Mouse (Mus musculus): ENCODE measurements around the gene Ecd. TPM values are rescaled to one million over a fixed set of nuclear protein-coding genes. Genes with fewer than 3 reads are reported as not detected.
A peak's percentile ranks its signal among the peaks of the same experiment; 100 is the strongest.

Gene Ecd
- polyA plus RNA-seq, 1 experiment = 28.6 TPM

- no peak overlapping the region for H3K4me3 ChIP-seq (ENCODE audit: insufficient read depth, poor library complexity, severe bottlenecking)
- H3K79me3 ChIP-seq (ENCODE audit: low read depth) = no peaks in the 10 kb centered on the region
- no peaks in the 10 kb centered on the region for H3K27me3 ChIP-seq (ENCODE audit: control insufficient read depth, insufficient read depth, insufficient read length)
- H3K79me2 ChIP-seq (ENCODE audit: control insufficient read depth, insufficient read depth) = no peaks in the 10 kb centered on the region
- peaks cover 43% of the 10 kb centered on the region for H3K36me3 ChIP-seq (ENCODE audit: control insufficient read depth, insufficient read depth)
- H3ac ChIP-seq (ENCODE audit: control insufficient read depth, insufficient read length, low read depth) = no peak overlapping the region
- TF ChIP-seq MAX (IDR thresholded peaks at IDR 0.05) (no peak), MYOD1 (IDR thresholded peaks at IDR 0.05; ENCODE audit: control insufficient read depth, insufficient read length, low read depth) (no peak), CTCF (IDR thresholded peaks at IDR 0.05; ENCODE audit: control insufficient read depth, insufficient read depth, insufficient read length) (no peak), FOSL1 (IDR thresholded peaks at IDR 0.05; ENCODE audit: insufficient read depth, low read length, poor library complexity, severe bottlenecking) (no peak), MYOG (IDR thresholded peaks at IDR 0.05; ENCODE audit: control insufficient read depth, extremely low read depth, insufficient read length) (no peak), USF1 (IDR thresholded peaks at IDR 0.05; ENCODE audit: low read depth) (no peak), CEBPB (IDR thresholded peaks at IDR 0.05; ENCODE audit: low read depth) (no peak)
Measured at GRCm38 (mm10) chr14:20371854-20372253, 23.9 kb upstream of the Ecd start.

GRCm38 (mm10) chr14:20370798-20371197 lies 22.9 kb upstream of the Ecd start:
- Histone ChIP-seq H3K79me2 (ENCODE audit: control insufficient read depth, insufficient read depth) (no peaks in the 10 kb centered on the region), H3K36me3 (ENCODE audit: control insufficient read depth, insufficient read depth) (peaks cover 39% of the 10 kb centered on the region), H3K79me3 (ENCODE audit: low read depth) (no peaks in the 10 kb centered on the region), H3K27me3 (ENCODE audit: control insufficient read depth, insufficient read depth, insufficient read length) (no peaks in the 10 kb centered on the region), H3K4me3 (ENCODE audit: insufficient read depth, poor library complexity, severe bottlenecking) (no peak overlapping the region), H3ac (ENCODE audit: control insufficient read depth, insufficient read length, low read depth) (no peak overlapping the region)
- no peak for TF ChIP-seq CTCF (IDR thresholded peaks at IDR 0.05; ENCODE audit: control insufficient read depth, insufficient read depth, insufficient read length)
- TF ChIP-seq MYOG (IDR thresholded peaks at IDR 0.05; ENCODE audit: control insufficient read depth, extremely low read depth, insufficient read length) = no peak
- TF ChIP-seq FOSL1 (IDR thresholded peaks at IDR 0.05; ENCODE audit: insufficient read depth, low read length, poor library complexity, severe bottlenecking) = no peak
- TF ChIP-seq CEBPB (IDR thresholded peaks at IDR 0.05; ENCODE audit: low read depth) = no peak
- no peak for TF ChIP-seq MYOD1 (IDR thresholded peaks at IDR 0.05; ENCODE audit: control insufficient read depth, insufficient read length, low read depth)
- no peak for TF ChIP-seq USF1 (IDR thresholded peaks at IDR 0.05; ENCODE audit: low read depth)
- TF ChIP-seq MAX (IDR thresholded peaks at IDR 0.05) = no peak

DNA sequence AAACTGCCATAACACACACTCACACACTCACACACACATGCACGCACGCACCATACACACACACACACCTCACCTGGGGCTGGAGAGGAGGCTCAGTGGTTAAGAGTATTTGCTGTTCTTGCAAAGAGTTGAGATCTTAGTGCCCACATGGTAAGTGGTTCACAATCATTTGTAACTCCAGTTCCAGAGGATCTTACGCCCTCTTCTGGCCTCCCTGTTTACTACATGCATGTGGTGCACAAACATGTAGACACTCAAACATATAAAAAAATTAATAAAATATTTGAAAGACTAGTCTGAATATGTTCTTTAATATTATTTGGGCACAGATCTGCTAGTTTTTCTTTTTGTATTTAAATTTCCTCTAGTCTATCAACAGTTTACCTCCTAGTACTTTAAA lies 20.4 kb upstream of the Ecd start:
- H3ac ChIP-seq (ENCODE audit: control insufficient read depth, insufficient read length, low read depth) = no peak overlapping the region
- H3K27me3 ChIP-seq (ENCODE audit: control insufficient read depth, insufficient read depth, insufficient read length) = no peaks in the 10 kb centered on the region
- H3K79me2 ChIP-seq (ENCODE audit: control insufficient read depth, insufficient read depth) = no peaks in the 10 kb centered on the region
- H3K4me3 ChIP-seq (ENCODE audit: insufficient read depth, poor library complexity, severe bottlenecking) = no peak overlapping the region
- TF ChIP-seq FOSL1 (IDR thresholded peaks at IDR 0.05; ENCODE audit: insufficient read depth, low read length, poor library complexity, severe bottlenecking) (no peak), USF1 (IDR thresholded peaks at IDR 0.05; ENCODE audit: low read depth) (no peak), MYOG (IDR thresholded peaks at IDR 0.05; ENCODE audit: control insufficient read depth, extremely low read depth, insufficient read length) (no peak), CTCF (IDR thresholded peaks at IDR 0.05; ENCODE audit: control insufficient read depth, insufficient read depth, insufficient read length) (no peak), MYOD1 (IDR thresholded peaks at IDR 0.05; ENCODE audit: control insufficient read depth, insufficient read length, low read depth) (no peak), MAX (IDR thresholded peaks at IDR 0.05) (no peak), CEBPB (IDR thresholded peaks at IDR 0.05; ENCODE audit: low read depth) (no peak)
- H3K36me3 ChIP-seq (ENCODE audit: control insufficient read depth, insufficient read depth) = peaks cover 35% of the 10 kb centered on the region
- H3K79me3 ChIP-seq (ENCODE audit: low read depth) = no peaks in the 10 kb centered on the region

- Histone ChIP-seq H3K79me2 (ENCODE audit: control insufficient read depth, insufficient read depth) (no peaks in the 10 kb centered on the region), H3ac (ENCODE audit: control insufficient read depth, insufficient read length, low read depth) (no peak overlapping the region), H3K36me3 (ENCODE audit: control insufficient read depth, insufficient read depth) (peaks cover 43% of the 10 kb centered on the region), H3K79me3 (ENCODE audit: low read depth) (no peaks in the 10 kb centered on the region), H3K27me3 (ENCODE audit: control insufficient read depth, insufficient read depth, insufficient read length) (no peaks in the 10 kb centered on the region), H3K4me3 (ENCODE audit: insufficient read depth, poor library complexity, severe bottlenecking) (no peak overlapping the region)
- no peak for TF ChIP-seq CTCF (IDR thresholded peaks at IDR 0.05; ENCODE audit: control insufficient read depth, insufficient read depth, insufficient read length)
- TF ChIP-seq CEBPB (IDR thresholded peaks at IDR 0.05; ENCODE audit: low read depth) = no peak
- TF ChIP-seq MYOD1 (IDR thresholded peaks at IDR 0.05; ENCODE audit: control insufficient read depth, insufficient read length, low read depth) = no peak
Measured at GRCm38 (mm10) chr14:20363230-20363629, 15.3 kb upstream of the Ecd start.

DNA sequence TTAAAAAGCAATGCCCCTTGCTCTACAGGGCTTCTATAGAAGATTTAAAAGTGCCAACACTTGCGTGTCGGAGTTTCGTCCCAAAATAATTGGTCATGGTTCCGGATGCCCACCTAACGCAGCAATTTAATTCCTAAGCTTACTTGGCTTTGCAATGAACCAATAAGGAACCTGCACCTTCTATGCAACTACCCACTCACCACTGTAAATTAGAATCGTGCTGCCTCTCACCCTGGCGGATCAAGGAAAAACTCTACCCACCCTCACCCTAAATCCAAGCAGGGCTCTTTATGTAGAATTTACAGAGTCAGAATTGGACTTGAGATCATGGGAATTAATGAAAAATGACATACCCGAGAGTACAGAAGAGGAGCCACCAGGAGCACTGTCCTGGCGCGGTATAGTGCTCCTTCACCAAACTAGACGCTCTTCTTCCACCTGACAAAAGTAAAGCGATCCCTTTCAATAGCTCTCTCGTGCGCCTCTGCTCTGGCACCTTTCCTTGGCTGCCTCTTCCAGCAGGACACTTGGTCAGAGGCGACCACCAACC lies 405 bp downstream of the Ecd start:
- TF ChIP-seq FOSL1 (IDR thresholded peaks at IDR 0.05; ENCODE audit: insufficient read depth, low read length, poor library complexity, severe bottlenecking) = no peak
- no peak for TF ChIP-seq CTCF (IDR thresholded peaks at IDR 0.05; ENCODE audit: control insufficient read depth, insufficient read depth, insufficient read length)
- TF ChIP-seq CEBPB (IDR thresholded peaks at IDR 0.05; ENCODE audit: low read depth) = no peak
- no peak for TF ChIP-seq MAX (IDR thresholded peaks at IDR 0.05)
- TF ChIP-seq USF1 (IDR thresholded peaks at IDR 0.05; ENCODE audit: low read depth) = no peak
- no peak for TF ChIP-seq MYOD1 (IDR thresholded peaks at IDR 0.05; ENCODE audit: control insufficient read depth, insufficient read length, low read depth)
- TF ChIP-seq MYOG (IDR thresholded peaks at IDR 0.05; ENCODE audit: control insufficient read depth, extremely low read depth, insufficient read length) = no peak
- Histone ChIP-seq H3K79me3 (ENCODE audit: low read depth) (peaks cover 32% of the 10 kb centered on the region), H3K4me3 (ENCODE audit: insufficient read depth, poor library complexity, severe bottlenecking) (peak overlapping the region; percentile 60)

DNA sequence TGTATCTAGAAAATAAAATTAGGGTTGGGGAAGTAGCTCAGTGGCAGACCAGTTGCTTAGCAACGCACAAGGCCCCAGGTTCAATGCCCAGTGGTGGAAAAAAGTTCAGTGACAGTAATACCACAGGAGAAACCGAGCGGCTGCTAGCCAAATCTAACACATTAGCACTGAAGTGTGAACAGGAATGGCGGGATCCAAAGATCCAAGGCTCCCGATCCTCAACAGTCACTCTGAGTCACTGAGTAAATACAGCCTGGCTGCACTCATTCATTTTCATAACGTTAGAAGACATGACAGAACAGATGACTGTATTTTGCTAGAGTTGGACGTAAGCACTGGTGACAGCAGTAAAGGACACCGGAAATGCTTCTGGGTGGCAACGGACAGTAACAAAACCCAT lies 2.0 kb downstream of the Ecd start:
- no peak overlapping the region for H3ac ChIP-seq (ENCODE audit: control insufficient read depth, insufficient read length, low read depth)
- peaks cover 38% of the 10 kb centered on the region for H3K79me3 ChIP-seq (ENCODE audit: low read depth)
- H3K79me2 ChIP-seq (ENCODE audit: control insufficient read depth, insufficient read depth) = peaks cover 75% of the 10 kb centered on the region
- TF ChIP-seq CTCF (IDR thresholded peaks at IDR 0.05; ENCODE audit: control insufficient read depth, insufficient read depth, insufficient read length) (no peak), MYOD1 (IDR thresholded peaks at IDR 0.05; ENCODE audit: control insufficient read depth, insufficient read length, low read depth) (no peak), FOSL1 (IDR thresholded peaks at IDR 0.05; ENCODE audit: insufficient read depth, low read length, poor library complexity, severe bottlenecking) (peak; percentile 56), MYOG (IDR thresholded peaks at IDR 0.05; ENCODE audit: control insufficient read depth, extremely low read depth, insufficient read length) (no peak)
- H3K27me3 ChIP-seq (ENCODE audit: control insufficient read depth, insufficient read depth, insufficient read length) = no peaks in the 10 kb centered on the region
- H3K4me3 ChIP-seq (ENCODE audit: insufficient read depth, poor library complexity, severe bottlenecking) = no peak overlapping the region
- H3K36me3 ChIP-seq (ENCODE audit: control insufficient read depth, insufficient read depth) = peaks cover 25% of the 10 kb centered on the region

More for the DNA sequence above, 405 bp downstream of the Ecd start:
- Histone ChIP-seq H3ac (ENCODE audit: control insufficient read depth, insufficient read length, low read depth) (peak overlapping the region; percentile 81), H3K79me2 (ENCODE audit: control insufficient read depth, insufficient read depth) (peaks cover 61% of the 10 kb centered on the region), H3K36me3 (ENCODE audit: control insufficient read depth, insufficient read depth) (peaks cover 15% of the 10 kb centered on the region), H3K27me3 (ENCODE audit: control insufficient read depth, insufficient read depth, insufficient read length) (no peaks in the 10 kb centered on the region)
